Mouse (Mus musculus) ovary, postnatal 10 days (tissue): ENCODE data around the gene Ak8.

ENCODE experiments used
- DNase-seq: peaks from one replicate; pipeline ENCODE4 v3.0.0; 2022; ENCODE audit warnings: low spot score

The Ak8 gene

DNA sequence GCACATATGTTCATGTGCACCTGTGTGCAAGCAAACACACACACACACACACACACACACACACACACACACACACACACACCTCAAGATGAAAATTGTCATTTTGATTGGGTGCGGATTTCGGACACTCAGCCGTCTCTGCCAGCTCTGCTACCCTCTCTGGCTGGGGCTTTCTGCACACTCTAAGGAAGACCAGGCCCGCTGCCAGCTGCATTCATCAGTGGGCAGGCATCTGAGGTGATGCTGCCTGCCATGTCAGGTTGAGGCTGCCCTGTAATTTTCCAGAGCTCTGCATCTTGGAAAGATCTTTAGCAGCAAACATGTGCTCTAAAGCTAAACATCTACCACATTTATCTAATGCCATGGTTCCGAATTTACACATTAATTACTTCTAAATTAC lies 37.1 kb downstream of the Ak8 start:
- DNase-seq, result no peak

DNA sequence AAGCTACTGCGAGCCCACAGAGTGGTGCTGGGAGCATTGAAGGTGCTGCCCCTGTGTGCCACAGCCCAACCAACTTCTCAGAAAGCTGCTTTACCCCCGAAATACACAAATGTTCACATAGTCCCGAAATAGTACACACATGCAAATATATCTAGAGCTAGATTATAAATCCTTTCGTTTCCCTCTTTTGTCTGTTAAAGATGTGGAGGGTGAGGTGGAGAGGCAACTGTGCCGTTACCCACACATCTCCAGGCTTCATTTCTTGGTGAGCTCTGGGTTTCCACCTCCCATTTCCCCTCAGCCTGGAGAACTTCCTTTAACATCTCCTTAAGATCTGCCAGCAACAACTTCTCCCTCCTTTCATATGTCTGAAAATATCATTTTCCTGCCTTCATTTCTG lies 40.2 kb downstream of the Ak8 start:
- DNase-seq, result no peak

DNA sequence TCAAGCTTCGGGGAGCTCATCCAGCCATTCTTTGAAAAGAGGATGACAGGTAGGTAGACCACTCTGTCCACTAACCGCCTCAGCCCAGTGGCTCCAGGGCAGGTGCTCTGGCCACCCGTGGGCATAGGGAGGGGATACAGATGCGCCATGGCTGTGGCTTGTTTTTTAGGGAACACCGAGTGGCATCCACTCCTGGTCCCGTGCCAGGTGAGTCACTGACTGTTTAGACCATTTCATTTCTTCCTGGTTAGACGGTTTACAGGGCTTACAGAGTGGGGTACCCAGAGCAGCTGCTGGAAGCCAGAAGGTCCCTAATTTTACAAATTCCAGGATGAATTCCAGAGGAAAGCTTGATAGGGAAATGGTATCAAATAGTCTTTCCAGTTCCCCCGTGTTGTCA lies 42.7 kb downstream of the Ak8 start:
- DNase-seq, result no peak

DNA sequence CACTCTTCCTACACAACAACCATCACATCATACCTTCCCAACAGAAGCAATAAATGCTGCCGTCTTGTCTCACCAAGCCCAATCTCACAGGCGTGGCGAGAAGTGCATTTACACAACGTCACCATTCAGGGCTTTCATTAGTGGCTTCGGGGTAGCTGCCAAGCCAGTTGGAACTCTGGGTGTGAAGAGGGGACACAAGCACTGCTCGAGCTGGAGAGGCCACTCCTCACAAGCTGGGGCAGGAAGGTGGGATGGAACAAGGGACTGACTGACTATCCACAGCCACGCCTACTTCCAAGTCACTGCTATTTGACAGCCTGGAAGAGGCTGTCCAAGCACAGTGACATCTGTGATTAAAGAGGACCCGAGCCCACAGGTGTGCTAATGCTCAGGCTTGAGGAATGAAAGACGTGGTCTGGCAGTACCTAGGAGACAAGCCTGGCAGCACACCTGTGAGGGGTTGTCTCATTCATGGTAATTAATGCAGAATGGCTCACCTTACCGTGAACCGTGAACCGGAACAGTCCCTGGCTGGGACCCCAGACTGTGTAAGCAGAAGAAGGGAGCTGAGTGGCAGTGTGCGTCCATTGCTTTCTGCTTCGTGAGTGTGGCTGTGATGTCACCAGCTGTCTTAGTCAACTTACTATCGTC lies 46.8 kb downstream of the Ak8 start:
- no peak for DNase-seq

DNA sequence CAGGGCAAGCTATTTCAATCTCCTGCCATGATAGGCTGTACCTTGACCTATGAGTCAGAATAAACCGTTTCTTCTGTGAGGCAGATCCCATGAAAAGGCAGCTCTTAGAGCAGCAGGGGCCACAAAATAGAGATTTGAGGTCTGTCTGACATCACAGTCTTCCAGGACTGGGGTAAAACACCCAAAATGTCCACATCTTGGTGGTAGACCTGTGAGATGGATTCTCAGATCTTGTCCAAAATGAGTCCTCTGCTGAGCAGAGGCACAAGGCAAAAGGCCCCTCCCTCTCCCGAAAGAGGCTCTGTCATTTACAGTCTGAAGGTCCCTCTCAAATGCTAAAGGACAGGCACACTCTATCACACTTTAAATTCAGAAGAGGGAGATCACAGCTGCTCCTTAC lies 47.7 kb downstream of the Ak8 start:
- DNase-seq, result no peak

DNA sequence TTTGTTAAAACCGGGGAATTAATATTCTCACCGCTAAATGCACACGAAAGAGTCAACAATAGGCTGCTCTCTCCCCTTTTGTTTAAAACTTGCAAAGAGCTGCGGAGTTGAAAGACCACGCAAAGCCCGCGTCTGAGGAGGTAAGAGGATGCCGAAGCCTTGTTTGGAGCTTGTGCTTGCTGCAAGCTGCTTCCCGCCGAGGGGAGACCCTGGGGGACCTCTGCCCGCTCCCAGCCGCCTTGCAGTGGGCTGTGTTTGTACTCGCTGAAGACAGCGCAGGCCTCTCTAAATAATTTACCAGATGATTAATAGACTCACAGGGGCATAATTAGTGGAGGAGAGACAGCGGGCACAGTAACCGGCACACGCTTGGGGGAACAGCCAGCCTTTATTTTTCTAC lies 51.2 kb downstream of the Ak8 start:
- no peak for DNase-seq

DNA sequence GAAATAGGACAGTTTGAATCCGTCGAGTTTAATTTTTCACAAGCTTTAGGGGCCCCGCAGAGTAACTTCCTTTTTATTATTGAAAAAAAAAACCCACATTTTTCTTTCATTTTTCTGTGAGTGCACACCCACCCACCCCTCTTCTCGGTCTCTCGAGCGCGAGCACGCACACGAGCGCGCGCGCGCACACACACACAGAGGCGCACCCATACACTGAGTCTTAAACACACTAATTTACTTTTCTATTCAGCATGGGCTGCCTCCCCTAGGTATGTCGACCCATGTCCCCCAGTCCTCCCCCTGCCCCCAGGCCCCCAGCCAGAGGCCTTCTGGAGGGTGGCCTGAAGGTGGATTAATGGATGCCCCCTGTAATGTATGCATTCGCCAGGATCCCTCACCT lies 51.7 kb downstream of the Ak8 start:
- no peak for DNase-seq

DNA sequence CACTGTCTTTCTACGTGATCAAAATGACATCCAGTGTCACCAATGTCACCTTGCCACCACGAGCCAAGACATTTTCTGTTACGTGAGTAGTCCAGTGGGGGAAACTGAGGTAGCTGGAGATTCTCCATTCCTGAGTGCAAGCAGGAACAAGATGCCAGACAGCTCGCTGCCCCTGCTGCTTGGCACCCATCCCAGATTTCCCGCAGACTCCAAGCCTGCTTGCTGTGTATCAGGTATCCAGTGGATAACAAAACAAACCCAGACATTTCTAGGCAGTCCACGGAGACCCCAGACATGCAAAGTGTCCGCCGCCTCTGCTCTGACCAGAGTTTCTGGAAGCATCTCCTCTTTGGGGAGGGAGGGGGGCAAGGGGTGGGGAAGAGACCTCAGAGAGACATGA lies 52.4 kb downstream of the Ak8 start:
- no peak for DNase-seq

DNA sequence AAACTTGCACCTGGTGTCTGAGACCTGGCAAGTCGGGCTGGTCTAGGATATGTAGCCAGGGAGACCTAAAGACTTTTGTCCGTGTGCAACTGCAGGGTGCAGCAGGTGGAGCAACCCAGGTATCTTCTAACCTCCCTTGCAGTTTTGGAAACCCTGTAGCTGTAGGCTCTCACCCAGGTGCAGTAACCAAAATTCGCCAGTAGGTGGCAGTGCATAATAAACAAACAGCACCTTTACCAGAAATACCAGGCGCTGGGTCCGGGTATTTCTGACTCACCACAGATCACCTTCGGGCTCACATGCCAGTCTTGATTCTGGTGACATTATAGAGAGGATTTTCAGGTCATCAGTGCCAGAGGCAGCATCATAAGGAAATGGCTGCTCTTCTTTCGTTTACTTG lies 55.5 kb downstream of the Ak8 start:
- peak; percentile 63 for DNase-seq

DNA sequence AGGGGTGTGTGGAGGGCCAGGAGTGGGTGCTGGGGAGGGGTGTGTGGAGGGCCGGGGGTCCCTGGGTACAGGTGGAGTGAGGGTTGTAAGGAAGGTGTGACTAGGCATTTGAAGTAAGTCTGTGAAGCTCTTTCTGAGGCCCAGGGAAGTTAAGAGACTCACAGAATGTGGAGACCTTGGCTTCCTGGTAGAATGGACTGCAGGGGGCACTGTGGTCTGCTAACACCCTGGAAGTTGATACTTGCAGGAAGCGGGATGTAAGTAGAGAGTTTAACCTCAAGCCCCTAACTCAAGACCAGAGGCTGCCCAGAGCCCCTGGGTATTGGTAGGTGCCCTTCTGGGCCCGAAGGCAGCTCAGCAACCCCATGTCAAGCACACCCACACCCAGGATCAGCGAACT lies 56.2 kb downstream of the Ak8 start:
- no peak for DNase-seq

DNA sequence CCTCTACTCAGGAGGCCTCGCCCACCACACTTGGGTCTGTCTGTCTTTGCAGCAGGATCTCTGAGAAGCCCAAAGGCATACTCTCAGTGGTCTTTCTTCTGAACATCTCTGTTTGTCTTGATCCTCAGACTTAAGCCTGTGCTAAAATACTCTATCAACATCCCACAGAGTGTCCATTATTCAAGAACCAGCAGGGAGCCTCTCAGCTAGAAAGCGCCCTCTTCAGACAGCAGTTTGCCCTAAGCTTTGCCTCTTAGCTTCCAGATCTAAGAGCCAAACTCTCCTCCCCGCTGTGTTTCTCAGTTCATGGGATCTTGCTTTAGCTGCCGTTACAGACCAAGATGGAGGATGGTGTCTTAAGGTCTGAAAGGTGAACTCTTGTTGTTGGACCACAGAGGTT lies 59.5 kb downstream of the Ak8 start:
- no peak for DNase-seq

DNA sequence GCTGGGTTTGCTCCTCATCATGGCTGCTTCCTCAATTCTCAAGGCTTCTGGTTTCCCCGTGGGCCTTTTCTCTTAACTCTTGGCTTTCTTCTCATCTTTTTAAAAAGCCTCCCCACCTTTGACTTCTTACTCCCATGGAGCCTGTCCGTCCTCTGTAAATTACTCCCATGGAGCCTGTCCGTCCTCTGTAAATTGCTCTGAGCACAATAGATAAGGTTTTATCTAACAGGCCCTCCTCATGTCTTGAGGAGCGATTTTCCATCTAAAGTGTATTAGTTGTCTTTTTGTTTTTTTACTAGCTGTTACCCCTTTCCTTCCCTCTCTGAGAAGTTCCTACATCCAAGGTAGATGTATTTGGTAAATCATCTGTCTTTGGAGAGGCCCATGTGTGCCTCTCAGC lies 66.6 kb downstream of the Ak8 start:
- DNase-seq, result no peak

DNA sequence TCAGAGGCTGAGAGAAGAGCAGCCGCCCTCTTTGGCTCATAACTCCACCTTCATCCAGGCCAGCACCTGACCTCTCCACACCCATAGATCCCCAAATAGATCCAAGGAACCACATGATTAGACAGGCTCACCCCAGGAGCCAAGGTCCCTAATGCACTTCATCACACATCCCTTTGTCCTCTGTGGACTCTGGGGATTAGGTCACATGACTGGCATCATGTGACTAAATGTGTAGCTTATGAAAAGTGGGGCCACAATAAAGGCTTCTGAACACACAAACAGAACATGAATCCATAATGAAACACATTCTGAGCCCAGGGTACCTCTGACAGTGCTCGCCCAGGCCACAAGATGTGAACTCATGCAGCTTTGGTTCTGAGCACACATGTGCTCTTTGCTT lies 67.1 kb downstream of the Ak8 start:
- no peak for DNase-seq

DNA sequence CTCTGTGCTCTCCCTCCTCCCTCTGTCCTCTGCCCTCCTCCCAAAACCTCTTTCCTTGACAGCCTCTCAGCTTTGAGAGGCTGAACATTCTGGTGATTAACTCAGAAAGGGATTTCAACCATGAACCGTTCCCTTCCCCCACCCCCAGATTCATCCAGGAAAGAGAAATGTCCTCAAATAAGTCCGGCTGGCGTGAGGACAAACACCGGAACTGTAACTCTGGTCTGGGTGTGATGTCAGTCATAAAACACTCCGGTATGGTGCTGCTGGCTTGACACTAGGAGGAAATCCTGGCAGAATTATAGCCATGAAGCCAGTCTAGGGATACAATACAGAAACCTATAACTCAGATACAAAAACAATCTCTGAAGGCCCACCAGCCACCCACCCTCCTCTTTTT lies 70.7 kb downstream of the Ak8 start:
- no peak for DNase-seq

DNA sequence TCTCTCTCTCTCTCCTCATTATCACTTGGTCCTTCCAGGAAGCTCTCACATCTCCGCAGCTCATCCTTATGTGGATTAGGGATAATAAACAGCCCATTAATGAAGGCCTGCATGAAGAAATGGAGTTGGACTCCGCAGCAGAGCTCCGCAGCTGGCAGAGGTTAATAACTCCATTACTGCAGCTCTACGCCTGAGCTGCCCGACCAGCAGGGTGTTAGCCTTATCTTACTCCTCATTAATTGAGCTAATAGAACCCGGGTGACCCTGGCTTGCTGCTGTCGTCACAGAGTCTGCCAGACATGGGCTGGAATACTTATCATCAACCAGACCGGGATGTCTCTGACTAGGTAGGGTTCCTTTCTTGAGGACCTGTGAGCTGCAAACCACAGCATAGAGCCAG lies 74.1 kb downstream of the Ak8 start:
- no peak for DNase-seq

DNA sequence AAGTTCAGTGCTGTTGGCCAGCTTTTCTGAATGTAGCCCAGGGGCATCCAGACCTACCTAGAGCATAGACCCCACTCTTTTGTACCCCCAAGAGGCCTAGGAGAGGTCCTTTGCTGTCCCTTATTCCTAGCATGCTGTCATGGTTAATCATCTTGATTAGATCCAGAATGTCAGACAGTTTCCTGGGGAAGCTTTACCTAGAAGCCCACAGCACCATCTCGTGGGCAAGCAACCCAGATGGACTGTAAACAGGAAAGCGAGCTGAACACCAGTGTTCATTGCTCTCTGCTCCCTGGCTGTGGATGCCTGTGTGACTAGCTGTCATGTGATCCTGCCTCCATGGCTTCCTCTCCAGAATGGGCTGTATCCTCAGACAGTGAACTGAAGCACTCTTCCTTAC lies 76.8 kb downstream of the Ak8 start:
- DNase-seq, result no peak

DNA sequence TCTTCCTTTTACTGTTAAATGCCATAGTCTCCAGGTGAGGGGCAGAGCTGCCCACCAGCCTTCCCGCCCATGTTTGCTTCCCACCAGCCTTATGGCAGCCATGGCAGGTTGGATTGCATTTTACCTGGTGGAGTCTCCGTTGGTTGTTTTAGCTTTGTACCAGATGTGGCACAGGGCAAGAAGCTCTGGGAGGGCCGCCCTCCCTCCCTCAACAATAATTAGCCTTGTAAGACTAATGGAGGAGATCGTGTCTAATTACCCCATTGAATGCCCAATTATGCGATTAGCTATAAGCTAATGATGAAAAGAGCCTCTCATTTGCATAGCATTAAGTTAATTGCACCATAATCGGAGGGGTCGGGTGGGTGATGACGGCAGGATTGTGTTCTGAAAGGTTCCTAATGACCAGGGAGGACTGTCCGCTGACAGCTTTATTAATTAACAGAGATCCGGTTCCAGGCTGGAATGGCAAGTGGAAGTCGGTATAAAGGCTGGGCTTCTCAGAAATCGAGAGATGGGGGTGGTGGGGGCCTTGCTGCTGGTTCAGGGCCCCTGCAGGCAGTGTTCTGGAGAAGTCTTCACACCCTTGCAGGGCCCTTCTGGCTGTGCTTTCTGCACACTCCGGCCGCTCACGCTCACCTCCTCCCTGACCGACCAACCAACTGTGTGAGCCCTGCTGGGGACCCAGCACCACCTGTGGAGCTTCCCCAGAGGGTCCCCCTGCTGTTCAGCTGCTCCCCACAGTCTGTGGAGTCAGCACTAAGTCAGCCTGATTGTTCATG lies 80.2 kb downstream of the Ak8 start:
- DNase-seq, result no peak

DNA sequence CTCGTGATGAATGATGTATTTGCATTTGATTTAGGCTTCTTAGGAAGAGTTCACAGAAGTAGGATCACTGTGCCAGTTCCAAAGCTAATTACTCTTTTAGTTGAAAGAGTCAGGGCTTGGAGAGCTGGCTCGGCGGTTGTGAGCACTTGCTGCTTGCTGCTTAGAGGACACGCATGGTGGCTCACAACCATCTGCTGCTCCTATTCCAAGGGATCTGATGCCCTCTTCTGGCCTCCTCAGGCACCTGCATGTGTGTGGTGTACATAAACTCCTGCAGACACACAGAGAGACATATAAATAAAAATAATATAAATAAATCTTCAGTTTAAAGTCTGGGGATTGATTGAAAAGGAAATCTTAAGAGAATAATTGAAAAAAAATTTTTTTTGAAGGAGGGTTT lies 81.3 kb downstream of the Ak8 start:
- DNase-seq, result no peak

DNA sequence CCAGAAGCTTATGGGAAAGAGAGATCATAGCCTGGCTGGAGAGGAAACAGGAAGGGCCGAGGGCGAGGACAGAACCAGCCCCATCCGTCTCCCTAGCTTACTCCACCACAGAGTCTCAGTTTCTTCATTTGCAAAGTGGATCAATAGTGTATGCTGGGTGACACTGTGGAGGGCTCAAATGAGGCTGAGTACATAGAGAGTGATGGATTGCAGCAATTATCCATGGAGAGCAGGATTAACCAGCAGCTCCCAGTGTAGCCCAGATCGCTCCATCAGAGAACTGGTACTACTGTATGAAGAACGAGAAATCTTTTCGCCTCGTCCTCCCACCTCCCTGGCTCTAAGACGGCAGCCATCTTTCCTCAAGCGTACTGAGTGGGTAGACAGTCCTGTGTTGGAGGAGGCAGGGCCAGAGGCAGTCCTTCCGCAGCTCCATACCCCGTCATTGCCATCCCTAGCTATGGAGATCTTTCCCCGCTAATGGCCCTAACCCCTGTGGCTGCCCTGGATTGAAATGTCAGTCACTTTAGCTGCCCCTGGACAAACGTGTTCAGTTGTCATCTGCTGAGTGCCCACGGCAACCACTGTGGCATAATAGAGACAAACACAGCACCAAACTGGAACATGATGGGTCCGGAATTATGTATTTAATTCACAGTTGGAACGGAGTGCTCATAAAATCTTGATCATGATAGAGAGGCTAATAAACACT lies 86.5 kb downstream of the Ak8 start:
- DNase-seq, result no peak

DNA sequence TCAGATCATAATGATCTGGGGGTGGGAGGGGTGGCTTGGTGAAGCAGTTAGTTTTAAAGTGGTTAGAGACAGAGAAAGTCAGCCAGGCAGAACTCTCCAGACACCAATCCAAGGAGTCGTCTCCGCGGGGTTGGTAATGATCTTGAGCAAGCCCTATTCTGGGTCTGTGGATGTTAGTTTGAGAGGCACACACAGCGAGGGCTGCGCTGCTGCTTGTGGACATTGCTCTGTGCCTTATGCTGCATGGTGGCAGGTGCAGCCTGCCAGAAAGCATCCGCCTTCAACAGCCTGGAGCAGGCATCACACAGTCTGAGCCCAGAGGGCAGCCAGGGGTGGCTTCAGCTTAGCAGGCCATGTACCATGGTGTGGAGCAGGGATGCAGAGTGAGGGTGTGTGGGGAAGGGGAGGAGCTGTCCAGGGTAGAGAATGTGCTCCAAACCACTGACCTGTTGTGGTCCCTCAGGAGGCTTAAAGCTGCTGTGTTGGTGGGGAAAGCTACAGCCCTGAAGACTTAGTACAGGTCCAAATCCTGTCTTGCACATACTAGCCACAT lies 87.2 kb downstream of the Ak8 start:
- DNase-seq, result no peak

DNA sequence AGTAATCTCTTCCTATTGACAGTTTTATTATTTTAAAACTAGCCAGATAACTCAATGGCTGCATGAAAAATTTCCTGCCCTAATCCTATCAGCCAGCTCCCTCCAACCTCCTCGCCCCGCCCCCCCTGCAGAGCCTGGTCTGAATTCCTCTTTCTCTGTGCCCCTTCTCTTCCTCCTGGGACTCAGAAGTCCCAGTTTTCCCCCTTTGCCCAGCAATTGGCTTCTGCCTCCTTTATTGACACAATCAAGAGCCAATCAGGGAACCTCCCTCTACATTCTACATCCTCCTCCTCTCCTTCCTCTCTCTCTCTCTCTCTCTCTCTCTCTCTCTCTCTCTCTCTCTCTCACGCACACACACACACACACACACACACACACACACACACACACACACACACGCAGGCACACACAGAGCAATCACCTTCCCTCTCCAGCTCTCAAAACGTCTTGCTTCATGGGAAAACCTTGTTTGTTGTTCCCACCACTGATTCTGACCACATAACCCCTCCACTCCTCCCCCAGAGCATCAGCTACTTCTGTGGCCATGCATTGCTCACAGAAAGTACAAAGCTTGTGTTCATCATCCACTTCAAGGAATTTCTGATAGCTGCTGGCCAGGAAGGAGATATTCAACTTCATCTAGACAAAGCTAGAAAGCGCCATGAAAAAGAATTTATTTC lies 93.1 kb downstream of the Ak8 start:
- no peak for DNase-seq

DNA sequence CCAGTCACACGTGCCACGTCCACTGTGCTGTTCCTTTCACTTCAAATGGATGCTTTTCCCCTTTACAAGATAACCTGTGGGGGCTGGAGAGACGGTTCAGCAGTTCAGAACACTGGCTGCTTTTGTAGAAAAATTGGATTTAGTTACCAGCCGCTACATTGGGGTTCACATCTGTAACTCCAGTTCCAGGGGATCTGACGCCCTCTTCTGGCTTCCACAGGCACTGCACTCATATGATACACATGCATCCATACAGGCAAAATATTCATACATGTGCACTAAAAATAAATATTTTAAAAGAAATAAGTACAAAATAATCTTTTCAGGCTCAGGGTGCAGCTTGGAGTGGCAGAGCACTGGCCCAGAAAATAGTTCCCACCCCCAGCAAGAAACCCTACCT lies 94.7 kb downstream of the Ak8 start:
- no peak for DNase-seq

DNA sequence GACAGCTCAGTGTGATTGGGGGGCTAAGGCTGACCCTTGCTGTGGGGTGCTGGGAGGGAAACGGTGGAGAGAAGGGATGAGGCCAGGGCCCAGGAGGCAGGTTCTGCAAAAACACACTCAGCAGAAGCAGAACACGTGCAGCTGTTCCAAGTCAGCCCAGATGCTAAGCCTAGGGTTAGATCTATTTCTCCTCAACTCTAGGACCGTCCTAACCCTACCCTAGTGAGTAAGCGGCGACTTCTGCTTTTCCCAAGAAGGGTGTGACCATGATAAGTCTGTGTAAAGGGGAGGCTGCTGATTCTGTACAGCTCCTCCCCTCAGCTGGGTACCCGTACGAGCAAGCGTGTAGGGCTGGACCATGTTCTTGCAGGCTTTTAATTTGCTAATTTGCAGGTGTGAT lies 96.3 kb downstream of the Ak8 start:
- DNase-seq, result no peak
